Mouse (Mus musculus): ENCODE measurements around the gene Hoxd4. TPM values are rescaled to one million over a fixed set of nuclear protein-coding genes. Genes with fewer than 3 reads are reported as not detected.

Gene Hoxd4
- 0.05 and 0.06 TPM in 2 replicates for polyA plus RNA-seq (2012; rRNA removed)

GRCm38 (mm10) chr2:74711721-74712621, at the start of gene Hoxd4, which contains the start of gene Hoxd3:
Gene Hoxd4 (plus strand): TSS chr2:74711929.
Gene Hoxd3 (plus strand): TSS chr2:74711927.

GRCm38 (mm10) chr2:74667842-74668357, 43.8 kb upstream of the Hoxd4 start, which contains the start of gene Hoxd13:
Gene Hoxd13 (plus strand): TSS chr2:74668310.

GRCm38 (mm10) chr2:74674881-74675665, 36.7 kb upstream of the Hoxd4 start, which contains the start of gene Hoxd12:
Gene Hoxd12 (plus strand): TSS chr2:74675013.

GRCm38 (mm10) chr2:74678891-74679595, 32.7 kb upstream of the Hoxd4 start, which contains the start of gene Hoxd11:
Gene Hoxd11 (plus strand): TSS chr2:74679557.

GRCm38 (mm10) chr2:74691022-74691951, 20.4 kb upstream of the Hoxd4 start, which contains the start of gene Hoxd10:
Gene Hoxd10 (plus strand): TSS chr2:74691924.

GRCm38 (mm10) chr2:74697567-74698121, 14.1 kb upstream of the Hoxd4 start, which contains the start of gene Hoxd9:
Gene Hoxd9 (plus strand): TSS chr2:74697727.

GRCm38 (mm10) chr2:74704393-74704998, 7.2 kb upstream of the Hoxd4 start, which contains the start of gene Hoxd8:
Gene Hoxd8 (plus strand): TSS chr2:74704615.

GRCm38 (mm10) chr2:74726551-74726950, 14.8 kb downstream of the Hoxd4 start, which contains the start of gene Gm28230:
Gene Gm28230 (plus strand): TSS chr2:74726728.

GRCm38 (mm10) chr2:74762522-74763244, 51.0 kb downstream of the Hoxd4 start, which contains the start of gene Hoxd1:
Gene Hoxd1 (plus strand): TSS chr2:74762980.

Other genes with a start within 250 kb of the Hoxd4 start
- 5.0 and 5.2 TPM in 2 replicates for gene Lnpk, start 132.5 kb upstream of the Hoxd4 start, polyA plus RNA-seq (2012; rRNA removed)
- not detected in 2 replicates for gene Evx2, start 52.4 kb upstream of the Hoxd4 start, polyA plus RNA-seq (2012; rRNA removed)
- not detected in 2 replicates for gene Hoxd13, start 43.6 kb upstream of the Hoxd4 start, polyA plus RNA-seq (2012; rRNA removed)
- gene Hoxd12, start 36.9 kb upstream of the Hoxd4 start, polyA plus RNA-seq (2012; rRNA removed): not detected in 2 replicates
- gene Hoxd11, start 32.4 kb upstream of the Hoxd4 start, polyA plus RNA-seq (2012; rRNA removed): not detected in 2 replicates
- not detected in 2 replicates for gene Hoxd10, start 20.0 kb upstream of the Hoxd4 start, polyA plus RNA-seq (2012; rRNA removed)
- not detected in 2 replicates for gene Hoxd9, start 14.2 kb upstream of the Hoxd4 start, polyA plus RNA-seq (2012; rRNA removed)
- gene Hoxd8, start 7.3 kb upstream of the Hoxd4 start, polyA plus RNA-seq (2012; rRNA removed): 0.02 and 0.05 TPM in 2 replicates
- 0.01 TPM in 1 of 2 replicates, not detected in the other for gene Hoxd3, start within 50 bp of the Hoxd4 start, polyA plus RNA-seq (2012; rRNA removed)
- 0.01 TPM in 2 replicates for gene Gm28230, start 14.8 kb downstream of the Hoxd4 start, polyA plus RNA-seq (2012; rRNA removed)
- gene Hoxd1, start 51.1 kb downstream of the Hoxd4 start, polyA plus RNA-seq (2012; rRNA removed): not detected in 2 replicates
- gene Mtx2, start 113.9 kb downstream of the Hoxd4 start, polyA plus RNA-seq (2012; rRNA removed): 29.1 and 31.6 TPM in 2 replicates

All from liver, embryonic 18 days (tissue).